8 mouse cellular contexts compared by ENCODE assay signal in genomic region chr13:111725165-111726077, GRCm38 (mm10). TPM values are rescaled to one million over a fixed set of nuclear protein-coding genes. Genes with fewer than 3 reads are reported as not detected.
DNase-seq lines count a peak whose midpoint lies in the region; ATAC-seq lines count a peak whose summit lies in the region.

No protein-coding gene starts in this region.

- peak overlapping the region; percentile 78 for H3K4me2 ChIP-seq in hindbrain, embryonic 11.5 days (replicated peaks; ENCODE audit: low read depth, low read length)

- DNase-seq in Muller cell, postnatal 12 days (ENCODE audit: inconsistent ontology term): peak; percentile 100
- DNase-seq in cerebellum, adult 9-11 months: peak; percentile 95
- DNase-seq in frontal cortex, adult 2 months (ENCODE audit: extremely low spot score in 1 of 2, low spot score in 1 of 2): peak; percentile 91 to 92
- DNase-seq in hindbrain, embryonic 11.5 days (ENCODE audit: low spot score): peak; percentile 99
- DNase-seq in layer of hippocampus, postnatal 10 days (ENCODE audit: low spot score in 2 of 2): peak; percentile 91 to 93
- peak; percentile 99 for DNase-seq in lung, postnatal 10 days
- DNase-seq in ovary, postnatal 36 days (ENCODE audit: low spot score): peak; percentile 97
- peak; percentile 99 for DNase-seq in thymus, postnatal 25 days

- peak overlapping the region; percentile 64 for H3K4me3 ChIP-seq in hindbrain, embryonic 11.5 days (ENCODE audit: low read depth, low read length)

- H3K9ac ChIP-seq in hindbrain, embryonic 11.5 days (ENCODE audit: low read depth, low read length): peak overlapping the region; percentile 49

- 0 out of 2 replicates have a peak, but pooled peaks cover 2% of the 10 kb centered on the region for H3K4me1 ChIP-seq in hindbrain, embryonic 11.5 days (replicated peaks; ENCODE audit: control insufficient read depth, insufficient read depth, low read length)

- no peaks in the 10 kb centered on the region for H3K9me3 ChIP-seq in hindbrain, embryonic 11.5 days (ENCODE audit: control insufficient read depth, low read length)

- WGBS in hindbrain, embryonic 11.5 days: under 1% methylated on average over 62 of the region's 65 CpGs

- no peaks in the 10 kb centered on the region for H3K36me3 ChIP-seq in hindbrain, embryonic 11.5 days (ENCODE audit: control insufficient read depth, insufficient read depth, low read length)

- peak; percentile 100 for ATAC-seq in hindbrain, embryonic 11.5 days (ENCODE audit: low FRiP score)

- H3K27ac ChIP-seq in hindbrain, embryonic 11.5 days (ENCODE audit: low read depth, low read length): no peak overlapping the region

- no peaks in the 10 kb centered on the region for H3K27me3 ChIP-seq in hindbrain, embryonic 11.5 days (ENCODE audit: control insufficient read depth, insufficient read depth, low read length)

RNA-seq across cellular contexts. Expression of gene Mier3, which starts 44.6 kb away (rescaled TPM):
- 12.3 and 14.6 TPM in 2 replicates for polyA plus RNA-seq in frontal cortex, adult 2 months (2012; rRNA removed)
- polyA plus RNA-seq in hindbrain, embryonic 11.5 days (2014; fragmentation: Nextera tagmentation; extraction: Ambion mirVana): 26.4 and 31.6 TPM in 2 replicates
- 10 to 100 TPM; 26.9 to 31.8 TPM for total RNA-seq in layer of hippocampus, postnatal 10 days (2021)
